ENCODE assay signal across 8 mouse cellular contexts in genomic region chr8:70200098-70200681, GRCm38 (mm10). TPM values are rescaled to one million over a fixed set of nuclear protein-coding genes. Genes with fewer than 3 reads are reported as not detected.
DNase-seq lines count a peak whose midpoint lies in the region; ATAC-seq and TF ChIP-seq lines count a peak whose summit lies in the region.

No protein-coding gene starts in this region.

- TF ChIP-seq POLR2A in lung, adult 2 months (IDR thresholded peaks at IDR 0.05; ENCODE audit: borderline replicate concordance, extremely low read depth, low read depth, low read length), result no peak

- H3K9ac ChIP-seq in kidney, embryonic 16.5 days (replicated peaks; ENCODE audit: low read length), result no peak overlapping the region
- no peak overlapping the region for H3K9ac ChIP-seq in forebrain, embryonic 14.5 days (ENCODE audit: low read length)
- no peak overlapping the region for H3K9ac ChIP-seq in kidney, embryonic 15.5 days

- no peaks in the 10 kb centered on the region for H3K9me3 ChIP-seq in kidney, embryonic 16.5 days (ENCODE audit: low read length)
- H3K9me3 ChIP-seq in forebrain, embryonic 14.5 days (replicated peaks; ENCODE audit: control insufficient read depth, low read length), result no peaks in the 10 kb centered on the region
- H3K9me3 ChIP-seq in kidney, embryonic 15.5 days (replicated peaks), result no peaks in the 10 kb centered on the region

- H3K27ac ChIP-seq in kidney, embryonic 16.5 days (ENCODE audit: low read length), result no peak overlapping the region
- 0 out of 2 replicates have a peak overlapping the region, but pooled peaks have one; percentile 35 for H3K27ac ChIP-seq in forebrain, embryonic 14.5 days (ENCODE audit: low read depth, low read length)
- H3K27ac ChIP-seq in kidney, embryonic 15.5 days, result no peak overlapping the region

- ATAC-seq in kidney, embryonic 16.5 days (ENCODE audit: low FRiP score, low TSS enrichment), result no peak
- peak; percentile 84 for ATAC-seq in forebrain, embryonic 14.5 days
- ATAC-seq in kidney, embryonic 15.5 days (replicated peaks; ENCODE audit: low FRiP score), result peak; percentile 47
- ATAC-seq in monocyte, adult 5-6 weeks (replicated peaks; ENCODE audit: insufficient number of reproducible peaks, low FRiP score, low TSS enrichment, poor library complexity, severe bottlenecking), result no peak

- 48% methylated on average over 5 of the region's 5 CpGs for WGBS in kidney, embryonic 16.5 days
- WGBS in forebrain, embryonic 14.5 days, result 74% methylated on average over 5 of the region's 5 CpGs
- 49% methylated on average over 5 of the region's 5 CpGs for WGBS in kidney, embryonic 15.5 days
- 34% methylated on average over 5 of the region's 5 CpGs for WGBS in lung, adult 2 months

- TF ChIP-seq CTCF in lung, adult 2 months (IDR thresholded peaks at IDR 0.05; ENCODE audit: insufficient read depth, low read length), result peak; percentile 45

- no peaks in the 10 kb centered on the region for H3K4me1 ChIP-seq in kidney, embryonic 16.5 days (ENCODE audit: insufficient read depth, low read length)
- no peaks in the 10 kb centered on the region for H3K4me1 ChIP-seq in forebrain, embryonic 14.5 days (ENCODE audit: control insufficient read depth, insufficient read depth, low read length)
- peaks cover 6% of the 10 kb centered on the region; the same call in 1 of the 2 replicates for H3K4me1 ChIP-seq in kidney, embryonic 15.5 days
- peaks cover 5% of the 10 kb centered on the region; the same call in 1 of the 2 replicates for H3K4me1 ChIP-seq in lung, adult 2 months (ENCODE audit: control insufficient read depth, insufficient read depth, low read length)

- H3K4me3 ChIP-seq in kidney, embryonic 16.5 days (ENCODE audit: low read length), result no peak overlapping the region
- no peak overlapping the region for H3K4me3 ChIP-seq in forebrain, embryonic 14.5 days (ENCODE audit: low read depth, low read length)
- no peak overlapping the region for H3K4me3 ChIP-seq in kidney, embryonic 15.5 days (replicated peaks)
- no peak overlapping the region for H3K4me3 ChIP-seq in lung, adult 2 months (replicated peaks; ENCODE audit: extremely low read depth, low read depth, low read length)

- H3K4me2 ChIP-seq in kidney, embryonic 16.5 days (replicated peaks; ENCODE audit: low read depth, low read length), result no peak overlapping the region
- H3K4me2 ChIP-seq in forebrain, embryonic 14.5 days (ENCODE audit: low read length), result no peak overlapping the region
- no peak overlapping the region for H3K4me2 ChIP-seq in kidney, embryonic 15.5 days

- H3K27me3 ChIP-seq in kidney, embryonic 16.5 days (ENCODE audit: insufficient read depth, low read length), result no peaks in the 10 kb centered on the region
- H3K27me3 ChIP-seq in forebrain, embryonic 14.5 days (replicated peaks; ENCODE audit: control insufficient read depth, insufficient read depth, low read length), result no peaks in the 10 kb centered on the region
- H3K27me3 ChIP-seq in kidney, embryonic 15.5 days, result no peaks in the 10 kb centered on the region

- peak; percentile 64 for DNase-seq in kidney, adult 11 months
- peak; percentile 77 for DNase-seq in adipocyte (ENCODE audit: low spot score)
- DNase-seq in forebrain, embryonic 14.5 days (ENCODE audit: low spot score), result peak; percentile 65
- peak; percentile 49 for DNase-seq in lung, adult 2 months
- peak; percentile 32 for DNase-seq in thymus, postnatal 14 days

- H3K36me3 ChIP-seq in kidney, embryonic 16.5 days (ENCODE audit: insufficient read depth, low read length), result no peaks in the 10 kb centered on the region
- no peaks in the 10 kb centered on the region for H3K36me3 ChIP-seq in forebrain, embryonic 14.5 days (ENCODE audit: control insufficient read depth, insufficient read depth, low read length)
- H3K36me3 ChIP-seq in kidney, embryonic 15.5 days, result no peaks in the 10 kb centered on the region

RNA-seq across cellular contexts. Expression of gene Slc25a42, which starts 11.9 kb away (rescaled TPM):
- 5.0 and 6.4 TPM in 2 replicates for polyA plus RNA-seq in kidney, embryonic 16.5 days (2015; fragmentation: Nextera tagmentation; extraction: Ambion mirVana)
- 2.3 and 3.3 TPM in 2 replicates for polyA plus RNA-seq in forebrain, embryonic 14.5 days (2014; fragmentation: Nextera tagmentation; extraction: Ambion mirVana)
- polyA plus RNA-seq in kidney, embryonic 15.5 days (2015; fragmentation: Nextera tagmentation; extraction: Ambion mirVana), result 4.8 and 5.1 TPM in 2 replicates
- 26.9 and 29.6 TPM in 2 replicates for polyA plus RNA-seq in lung, adult 2 months (2012; rRNA removed)
- 0.32 to 1.4 TPM in 2 of 3 replicates, not detected in the other for total RNA-seq in monocyte, adult 5-6 weeks (2017)

RNA-seq across cellular contexts. Expression of gene Tmem161a, which starts 28.0 kb away (rescaled TPM):
- 81.7 and 87.8 TPM in 2 replicates for polyA plus RNA-seq in kidney, embryonic 16.5 days (2015; fragmentation: Nextera tagmentation; extraction: Ambion mirVana)
- polyA plus RNA-seq in forebrain, embryonic 14.5 days (2014; fragmentation: Nextera tagmentation; extraction: Ambion mirVana), result 36.7 and 40.8 TPM in 2 replicates
- polyA plus RNA-seq in kidney, embryonic 15.5 days (2015; fragmentation: Nextera tagmentation; extraction: Ambion mirVana), result 71.8 and 76.3 TPM in 2 replicates
- 101 and 105 TPM in 2 replicates for polyA plus RNA-seq in lung, adult 2 months (2012; rRNA removed)
- total RNA-seq in monocyte, adult 5-6 weeks (2017), result 4.2 to 14.5 TPM (median 9.0 TPM) in 3 replicates

RNA-seq across cellular contexts. Expression of gene Sugp2, which starts 33.8 kb away (rescaled TPM):
- polyA plus RNA-seq in kidney, embryonic 16.5 days (2015; fragmentation: Nextera tagmentation; extraction: Ambion mirVana), result 28.0 and 34.8 TPM in 2 replicates
- polyA plus RNA-seq in forebrain, embryonic 14.5 days (2014; fragmentation: Nextera tagmentation; extraction: Ambion mirVana), result 55.6 and 71.5 TPM in 2 replicates
- 29.6 and 31.6 TPM in 2 replicates for polyA plus RNA-seq in kidney, embryonic 15.5 days (2015; fragmentation: Nextera tagmentation; extraction: Ambion mirVana)
- 26.6 and 31.0 TPM in 2 replicates for polyA plus RNA-seq in lung, adult 2 months (2012; rRNA removed)
- total RNA-seq in monocyte, adult 5-6 weeks (2017), result 14.0 to 47.5 TPM (median 21.6 TPM) in 3 replicates

RNA-seq across cellular contexts. Expression of gene Armc6, which starts 34.1 kb away (rescaled TPM):
- 23.8 and 31.5 TPM in 2 replicates for polyA plus RNA-seq in kidney, embryonic 16.5 days (2015; fragmentation: Nextera tagmentation; extraction: Ambion mirVana)
- polyA plus RNA-seq in forebrain, embryonic 14.5 days (2014; fragmentation: Nextera tagmentation; extraction: Ambion mirVana), result 79.2 and 96.7 TPM in 2 replicates
- 28.8 and 31.0 TPM in 2 replicates for polyA plus RNA-seq in kidney, embryonic 15.5 days (2015; fragmentation: Nextera tagmentation; extraction: Ambion mirVana)
- 14.5 and 15.1 TPM in 2 replicates for polyA plus RNA-seq in lung, adult 2 months (2012; rRNA removed)
- 1.7 to 8.4 TPM (median 2.9 TPM) in 3 replicates for total RNA-seq in monocyte, adult 5-6 weeks (2017)

Comparison
In these comparisons a context has a peak if more than half of its experiments do, and no peak if none do; other contexts are left out.
1. ATAC-seq: peak in forebrain, embryonic 14.5 days (single experiment) and kidney, embryonic 15.5 days (single experiment); none in kidney, embryonic 16.5 days (single experiment) and monocyte, adult 5-6 weeks (single experiment).
2. Peak in every context shown above with its lines, with median percentiles within 50 percentile points of each other: DNase-seq.